Mouse (Mus musculus) midbrain, embryonic 12.5 days (tissue): ENCODE results near the gene Asdurf. TPM values are rescaled to one million over a fixed set of nuclear protein-coding genes. Genes with fewer than 3 reads are reported as not detected.

Experiments
- ATAC-seq: fragments of 200-750 bp; cut with Nextera tagmentation; 2 replicates; pipeline ENCODE4 v1.8.0; 2017; ENCODE audit warnings: low read depth, moderate TSS enrichment, moderate library complexity; ENCODE audit not compliant: low FRiP score
- H3K27ac ChIP-seq: fragments of 300-500 bp; sonication (generic); replicated peaks from 2 replicates; pipeline ENCODE4 v1.5.1; 2016; ENCODE audit warnings: mild to moderate bottlenecking
- H3K27me3 ChIP-seq: fragments of 300-500 bp; sonication (generic); 2 replicates; pipeline ENCODE4 v1.6.1; 2016; ENCODE audit warnings: mild to moderate bottlenecking
- H3K36me3 ChIP-seq: fragments of 300-500 bp; sonication (generic); 2 replicates; pipeline ENCODE4 v1.6.1; 2016
- H3K4me1 ChIP-seq: fragments of 300-500 bp; sonication (generic); 2 replicates; pipeline ENCODE4 v1.6.1; 2016
- H3K4me2 ChIP-seq: fragments of 300-500 bp; sonication (generic); replicated peaks from 2 replicates; pipeline ENCODE4 v1.6.1; 2016; ENCODE audit warnings: mild to moderate bottlenecking, moderate library complexity
- H3K4me3 ChIP-seq: fragments of 300-500 bp; sonication (generic); 2 replicates; pipeline ENCODE4 v1.5.1; 2016; ENCODE audit warnings: mild to moderate bottlenecking
- H3K9ac ChIP-seq: fragments of 300-500 bp; sonication (generic); replicated peaks from 2 replicates; pipeline ENCODE4 v1.6.1; 2016; ENCODE audit warnings: mild to moderate bottlenecking, moderate library complexity
- H3K9me3 ChIP-seq: fragments of 300-500 bp; sonication (generic); 2 replicates; pipeline ENCODE4 v1.6.1; 2016; ENCODE audit warnings: mild to moderate bottlenecking
- WGBS: fragments of 180-500 bp; shearing (Covaris S2); methylation state at CpG from one replicate; pipeline ENCODE4 v1.1.7; 2016; 5-methylcytosine and 5-hydroxymethylcytosine counted together
- polyA plus RNA-seq: library from polyadenylated mRNA; unstranded; fragments of >200 nt; fragmentation: Nextera tagmentation; extraction: Ambion mirVana; gene quantifications from 2 replicates; pipeline ENCODE4 v1.2.1, GENCODE M21; 2016

Gene Asdurf
- polyA plus RNA-seq, 1 experiment from 2014 or later: not detected

DNA sequence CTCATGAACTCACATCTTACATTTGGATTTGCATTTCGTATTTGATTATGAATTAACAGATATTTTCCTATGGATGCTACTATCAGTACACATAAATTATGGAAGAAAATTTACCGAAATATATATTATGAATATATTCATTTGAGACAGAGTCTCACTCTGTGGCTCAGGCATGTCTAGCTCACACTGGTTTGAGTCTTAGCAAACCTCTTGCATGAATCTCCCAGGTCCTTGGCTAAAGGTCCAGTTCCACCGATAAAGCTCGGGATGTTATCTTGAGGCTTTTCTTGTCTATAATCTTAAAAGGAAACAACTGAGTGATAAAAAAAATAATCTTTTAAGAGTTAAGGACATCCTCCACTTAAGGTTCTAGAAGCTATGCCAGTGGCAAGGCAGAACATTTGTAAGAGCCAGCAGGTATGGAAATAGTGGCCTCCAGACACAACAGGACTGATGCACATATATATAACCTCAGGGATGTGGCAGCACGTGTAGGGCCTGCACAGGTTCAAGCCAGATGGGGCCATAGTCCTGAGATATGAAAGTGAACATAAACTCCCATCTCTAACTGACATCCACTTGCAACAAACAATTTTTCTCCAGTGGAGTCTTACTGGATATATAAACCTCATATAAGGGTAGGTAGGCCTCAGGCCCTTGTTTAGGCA, 27.5 kb downstream of the Asdurf start:
- Histone ChIP-seq H3K36me3 (peaks cover 19% of the 10 kb centered on the region), H3K27ac (no peak overlapping the region), H3K4me1 (no peaks in the 10 kb centered on the region), H3K4me2 (no peak overlapping the region), H3K9ac (no peak overlapping the region), H3K4me3 (no peak overlapping the region), H3K27me3 (no peaks in the 10 kb centered on the region), H3K9me3 (no peaks in the 10 kb centered on the region)
- 95% methylated on average over 5 of the region's 5 CpGs for WGBS
- no peak for ATAC-seq

DNA sequence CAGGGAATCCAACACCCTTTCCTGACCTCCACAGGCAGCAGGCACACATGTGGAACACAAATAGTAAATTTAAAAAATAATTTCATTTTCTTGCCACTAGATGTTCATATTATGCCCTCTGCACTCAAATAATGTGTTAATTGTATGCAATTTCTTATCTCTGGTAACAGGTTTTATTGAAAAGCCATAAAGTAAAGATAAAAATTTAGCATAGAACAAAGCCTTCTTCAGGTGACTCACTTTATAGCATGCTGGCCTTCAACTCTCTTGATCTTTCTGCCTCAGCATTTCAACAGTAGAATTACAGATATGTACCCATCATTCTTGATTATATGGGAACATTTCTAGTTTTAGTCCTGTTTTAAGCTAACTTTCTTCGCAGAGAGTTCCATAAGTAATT, 28.1 kb downstream of the Asdurf start:
- Histone ChIP-seq H3K27me3 (no peaks in the 10 kb centered on the region), H3K4me3 (no peak overlapping the region), H3K4me2 (no peak overlapping the region), H3K4me1 (no peaks in the 10 kb centered on the region), H3K9ac (no peak overlapping the region), H3K9me3 (no peaks in the 10 kb centered on the region), H3K27ac (no peak overlapping the region), H3K36me3 (peaks cover 19% of the 10 kb centered on the region)
- 92% methylated on average over 1 of the region's 1 CpGs for WGBS
- ATAC-seq: no peak

DNA sequence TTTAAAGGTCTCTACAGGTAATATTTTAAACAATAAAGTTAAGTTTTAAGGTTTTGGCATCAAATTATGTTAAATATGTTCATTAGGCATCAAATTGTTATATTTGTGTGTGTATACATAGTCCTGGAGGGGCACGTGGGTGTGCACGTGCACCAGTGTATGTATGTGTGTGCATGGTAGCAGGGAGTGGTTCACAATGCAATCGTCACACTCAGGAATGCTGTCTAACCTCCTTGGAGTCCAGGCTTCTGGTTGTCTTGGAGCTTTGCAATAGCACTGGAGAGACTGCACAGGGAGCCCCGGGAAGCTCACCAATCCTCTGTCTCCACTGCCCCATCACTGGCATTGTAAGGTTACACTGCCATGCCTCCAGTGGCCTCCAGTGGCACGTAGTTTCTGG, 29.2 kb downstream of the Asdurf start:
- no peak overlapping the region for H3K27ac ChIP-seq

DNA sequence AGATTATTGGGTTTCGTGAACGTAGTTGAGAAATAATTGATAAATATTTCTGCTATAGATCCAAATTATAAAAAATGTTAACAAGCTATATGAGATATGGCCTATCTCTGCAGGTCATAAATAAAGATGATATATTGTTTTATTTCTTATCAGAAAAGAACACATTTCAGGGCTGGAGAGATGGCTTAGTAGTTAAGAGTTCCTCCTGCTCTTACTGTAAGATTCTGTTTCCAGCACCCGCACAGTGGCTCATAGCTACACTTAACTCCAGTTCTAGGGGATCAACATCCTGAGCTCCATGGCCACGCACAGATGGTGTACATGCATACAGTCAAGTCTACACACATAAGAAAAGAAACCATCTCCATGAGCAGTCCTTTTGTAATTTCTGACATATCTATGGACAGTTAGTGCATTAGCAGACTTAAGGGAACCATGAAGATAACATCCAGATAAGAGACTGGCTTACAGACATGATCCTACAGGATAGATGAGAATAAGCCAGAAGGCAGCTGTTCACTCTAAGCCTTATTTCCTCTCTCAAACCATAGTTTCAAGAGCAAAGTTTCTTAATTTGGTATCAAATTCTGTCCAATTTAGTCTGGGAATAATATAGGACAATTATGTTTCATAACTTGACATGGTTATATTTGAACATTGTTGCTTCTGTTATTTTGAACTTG, 30.6 kb downstream of the Asdurf start:
- Histone ChIP-seq H3K27ac (no peak overlapping the region), H3K4me3 (no peak overlapping the region), H3K9ac (no peak overlapping the region), H3K4me2 (no peak overlapping the region), H3K36me3 (peaks cover 27% of the 10 kb centered on the region), H3K4me1 (no peaks in the 10 kb centered on the region), H3K9me3 (no peaks in the 10 kb centered on the region), H3K27me3 (no peaks in the 10 kb centered on the region)
- ATAC-seq: no peak
- 95% methylated on average over 4 of the region's 4 CpGs for WGBS

More for the DNA sequence above, 29.2 kb downstream of the Asdurf start:
- WGBS: 93% methylated on average over 5 of the region's 5 CpGs
- Histone ChIP-seq H3K4me3 (no peak overlapping the region), H3K27me3 (no peaks in the 10 kb centered on the region), H3K9ac (no peak overlapping the region), H3K9me3 (no peaks in the 10 kb centered on the region), H3K4me2 (no peak overlapping the region), H3K36me3 (peaks cover 19% of the 10 kb centered on the region), H3K4me1 (no peaks in the 10 kb centered on the region)
- ATAC-seq: no peak

DNA sequence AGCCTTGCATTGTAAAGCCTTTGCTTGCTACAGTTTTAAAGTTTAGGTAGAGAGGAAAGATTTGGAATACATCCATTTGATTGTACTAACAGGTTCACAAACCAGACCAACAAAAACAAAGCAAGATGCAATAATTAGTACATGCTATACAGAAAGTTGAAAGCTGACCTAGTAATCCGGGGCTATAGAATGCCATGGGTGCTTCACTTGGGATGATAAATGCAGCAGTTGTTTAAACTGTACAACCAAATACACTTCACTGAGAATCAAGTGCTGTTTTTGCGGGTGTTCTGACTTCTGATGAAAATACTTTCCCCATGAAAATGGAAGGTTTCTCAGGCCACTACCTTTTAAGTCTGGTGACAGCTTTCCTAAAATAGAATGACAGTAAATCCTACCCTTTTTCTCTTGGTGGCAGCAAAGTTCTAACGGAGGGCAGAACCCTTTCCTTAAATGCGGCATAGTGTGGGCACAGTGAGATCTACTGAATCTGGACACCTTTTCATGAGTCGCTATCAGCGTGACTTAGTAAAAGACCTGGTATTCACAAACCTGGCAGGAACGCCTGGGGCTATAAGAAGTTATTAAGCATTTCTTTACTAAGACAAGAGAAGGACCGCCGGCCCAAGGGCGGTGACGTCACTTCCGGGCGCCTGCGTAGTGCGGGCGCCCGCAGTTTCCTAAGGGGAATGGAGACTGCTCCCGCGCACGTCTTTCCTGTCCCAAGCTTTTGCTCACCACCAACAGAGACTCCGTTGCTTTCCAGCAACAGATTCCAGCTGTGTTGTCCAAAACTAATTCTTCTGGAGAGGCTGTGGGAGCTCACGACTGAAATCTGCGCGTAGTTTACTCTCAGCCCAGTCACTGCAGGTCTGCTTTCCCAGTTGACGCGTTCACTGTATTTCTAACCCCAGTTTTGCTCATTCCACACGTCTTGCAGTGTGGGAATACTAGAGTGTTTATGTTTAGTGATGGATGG, 39.1 kb downstream of the Asdurf start, which contains the start of gene Osgepl1:
TSS of gene Osgepl1 (plus strand) at position 636 of the 979 bp plus-strand sequence.
- peak; percentile 98 for ATAC-seq
- H3K9me3 ChIP-seq: no peaks in the 10 kb centered on the region
- 0 out of 2 replicates have a peak, but pooled peaks cover 11% of the 10 kb centered on the region for H3K36me3 ChIP-seq
- H3K27me3 ChIP-seq: no peaks in the 10 kb centered on the region
- H3K27ac ChIP-seq: peak within 1 kb of the TSS; percentile 82
- WGBS: 2% methylated on average over 27 of the region's 27 CpGs
- H3K9ac ChIP-seq: peak within 1 kb of the TSS; percentile 80
- peak within 1 kb of the TSS; percentile 62 for H3K4me2 ChIP-seq
- peak within 1 kb of the TSS; percentile 71 for H3K4me3 ChIP-seq
- no peaks in the 10 kb centered on the region for H3K4me1 ChIP-seq

DNA sequence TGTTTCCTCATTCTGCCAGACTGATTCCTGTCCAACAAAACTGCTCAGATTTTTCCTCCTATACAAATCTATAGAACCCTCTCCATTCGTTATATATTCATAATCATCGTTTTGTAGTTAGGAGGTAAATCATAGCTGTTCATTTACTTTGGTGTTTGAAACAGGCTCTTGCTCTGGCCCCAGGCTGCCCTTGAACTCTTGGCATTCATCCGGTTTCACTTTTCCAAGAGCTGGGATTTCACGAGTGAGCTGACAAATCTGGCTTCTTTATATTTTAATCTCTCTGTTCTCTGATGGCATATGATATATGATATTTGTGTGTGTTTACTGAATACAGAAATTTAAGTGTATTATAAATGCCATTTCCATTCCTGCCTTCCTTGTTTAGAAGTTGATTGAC, 51.9 kb downstream of the Asdurf start:
- Histone ChIP-seq H3K36me3 (0 out of 2 replicates have a peak, but pooled peaks cover 12% of the 10 kb centered on the region), H3K9ac (no peak overlapping the region), H3K4me2 (no peak overlapping the region), H3K4me1 (peaks cover 10% of the 10 kb centered on the region), H3K27ac (no peak overlapping the region), H3K27me3 (no peaks in the 10 kb centered on the region), H3K9me3 (no peaks in the 10 kb centered on the region), H3K4me3 (no peak overlapping the region)
- WGBS: 92% methylated on average over 4 of the region's 4 CpGs
- no peak for ATAC-seq

Other genes with a start within 250 kb of the Asdurf start
- not detected in 2 replicates for gene 1700019A02Rik, start 165.0 kb downstream of the Asdurf start, polyA plus RNA-seq
- 20.9 and 21.2 TPM in 2 replicates for gene Pms1, start 55.6 kb downstream of the Asdurf start, polyA plus RNA-seq
- gene Ormdl1, start 55.5 kb downstream of the Asdurf start, polyA plus RNA-seq: 77.4 and 82.5 TPM in 2 replicates
- gene Gm28778, start 55.5 kb downstream of the Asdurf start, polyA plus RNA-seq: not detected in 2 replicates
- 28.3 and 31.6 TPM in 2 replicates for gene Osgepl1, start 39.0 kb downstream of the Asdurf start, polyA plus RNA-seq
- 1.2 and 1.6 TPM in 2 replicates for gene Gm28551, start within 50 bp of the Asdurf start, polyA plus RNA-seq
- 88.4 and 94.4 TPM in 2 replicates for gene Asnsd1, start 133 bp upstream of the Asdurf start, polyA plus RNA-seq